Mouse (Mus musculus) megakaryocyte progenitor cell, adult 5-6 weeks (primary cell): Measurements from ENCODE around the gene Nyap2. TPM values are rescaled to one million over a fixed set of nuclear protein-coding genes. Genes with fewer than 3 reads are reported as not detected.

Experiments used
- ATAC-seq: replicated peaks from 2 replicates; pipeline ENCODE4 v1.8.0; 2016; ENCODE audit warnings: mild to moderate bottlenecking, moderate TSS enrichment, inconsistent platforms; ENCODE audit not compliant: poor library complexity
- total RNA-seq, 2 experiments: library from RNA; stranded (forward) in 1 of 2; stranded (reverse) in 1 of 2; fragments of 157-497, 149-512 nt in 1 of 2; fragments of 200-1000 nt in 1 of 2; gene quantifications; 2 replicates each; pipeline versions ENCODE4 v1.2.3 to v1.2.4; 2015 to 2017

Nyap2 gene
- total RNA-seq (2015) = not detected in 2 replicates
- not detected in 2 replicates for total RNA-seq (2017)

GRCm38 (mm10) chr1:81076831-81077664 lies at the start of gene Nyap2:
Nyap2 (plus strand) TSS chr1:81076950.
- ATAC-seq = no peak

GRCm38 (mm10) chr1:81042907-81043868 lies 33.6 kb upstream of the Nyap2 start:
- ATAC-seq = no peak

- no peak for ATAC-seq
These were observed 18.4 kb upstream of the Nyap2 start for GRCm38 (mm10) chr1:81058340-81058739.

GRCm38 (mm10) chr1:81058835-81059234 lies 17.9 kb upstream of the Nyap2 start:
- peak; percentile 86 for ATAC-seq

GRCm38 (mm10) chr1:81062811-81063210 lies 13.9 kb upstream of the Nyap2 start:
- no peak for ATAC-seq

GRCm38 (mm10) chr1:81076259-81076658 lies 491 bp upstream of the Nyap2 start:
- ATAC-seq = no peak

GRCm38 (mm10) chr1:81077665-81078314 lies 1.0 kb downstream of the Nyap2 start:
- no peak for ATAC-seq

GRCm38 (mm10) chr1:81087485-81087884 lies 10.7 kb downstream of the Nyap2 start:
- ATAC-seq = no peak

- ATAC-seq = no peak
These were observed 13.7 kb downstream of the Nyap2 start for GRCm38 (mm10) chr1:81090400-81090799.

- ATAC-seq = no peak
These were observed 14.2 kb downstream of the Nyap2 start for GRCm38 (mm10) chr1:81090979-81091378.

GRCm38 (mm10) chr1:81092056-81092455 lies 15.3 kb downstream of the Nyap2 start:
- ATAC-seq = no peak

GRCm38 (mm10) chr1:81092886-81093285 lies 16.1 kb downstream of the Nyap2 start:
- no peak for ATAC-seq

- ATAC-seq = no peak
These were observed 22.2 kb downstream of the Nyap2 start for GRCm38 (mm10) chr1:81098950-81099349.

GRCm38 (mm10) chr1:81101749-81102148 lies 25.0 kb downstream of the Nyap2 start:
- no peak for ATAC-seq

GRCm38 (mm10) chr1:81119732-81120131 lies 43.0 kb downstream of the Nyap2 start:
- no peak for ATAC-seq

GRCm38 (mm10) chr1:81132007-81132712 lies 55.4 kb downstream of the Nyap2 start:
- no peak for ATAC-seq

- ATAC-seq = peak; percentile 94
These were observed 67.1 kb downstream of the Nyap2 start for GRCm38 (mm10) chr1:81143855-81144254.

- no peak for ATAC-seq
These were observed 68.8 kb downstream of the Nyap2 start for GRCm38 (mm10) chr1:81145576-81145975.

GRCm38 (mm10) chr1:81169245-81169644 lies 92.5 kb downstream of the Nyap2 start:
- no peak for ATAC-seq

- ATAC-seq = no peak
These were observed 96.0 kb downstream of the Nyap2 start for GRCm38 (mm10) chr1:81172703-81173102.
